Mouse (Mus musculus): ENCODE measurements at regions not wholly inside any gene's neighbourhood (a gene's known extent, or its start where the extent isn't known, plus 50 kb on each side); places are given as distances from the start of the nearest gene placed in this dataset.

GRCm38 (mm10) chr5:74775596-74775995 lies 72.9 kb upstream of the Lnx1 start:
- no peaks in the 10 kb centered on the region for H3K36me3 ChIP-seq (ENCODE audit: control insufficient read depth, insufficient read depth, low read length)
- no peaks in the 10 kb centered on the region for H3K79me2 ChIP-seq (ENCODE audit: control insufficient read depth, insufficient read depth, low read length)
- no peaks in the 10 kb centered on the region for H3K4me1 ChIP-seq (ENCODE audit: control insufficient read depth, insufficient read depth, low read length)
- H3K4me3 ChIP-seq (ENCODE audit: insufficient read depth, low read depth, low read length): no peak overlapping the region
- WGBS: 86% methylated on average over 3 of the region's 3 CpGs
- H3K9ac ChIP-seq (ENCODE audit: low read depth, low read length): no peak overlapping the region
- no peak for DNase-seq (ENCODE audit: extremely low read depth, low read depth, low spot score)
- 0 out of 2 replicates have a peak, but pooled peaks cover 2% of the 10 kb centered on the region for H3K27me3 ChIP-seq (ENCODE audit: control insufficient read depth, insufficient read depth, low read length)
- no peak overlapping the region for H3K27ac ChIP-seq (replicated peaks; ENCODE audit: insufficient read depth, low read depth, low read length)
- TF ChIP-seq POLR2A (IDR thresholded peaks at IDR 0.05; ENCODE audit: extremely low read depth, insufficient read depth, low read length): no peak
- TF ChIP-seq CTCF (IDR thresholded peaks at IDR 0.05; ENCODE audit: low read depth, low read length): no peak

- Histone ChIP-seq H3K79me2 (ENCODE audit: control insufficient read depth, insufficient read depth, low read length) (no peaks in the 10 kb centered on the region), H3K9ac (ENCODE audit: low read depth, low read length) (no peak overlapping the region), H3K4me1 (ENCODE audit: control insufficient read depth, insufficient read depth, low read length) (no peaks in the 10 kb centered on the region), H3K27ac (replicated peaks; ENCODE audit: insufficient read depth, low read depth, low read length) (no peak overlapping the region), H3K36me3 (ENCODE audit: control insufficient read depth, insufficient read depth, low read length) (no peaks in the 10 kb centered on the region), H3K27me3 (ENCODE audit: control insufficient read depth, insufficient read depth, low read length) (0 out of 2 replicates have a peak, but pooled peaks cover 2% of the 10 kb centered on the region), H3K4me3 (ENCODE audit: insufficient read depth, low read depth, low read length) (no peak overlapping the region)
- WGBS: 92% methylated on average over 14 of the region's 14 CpGs
- DNase-seq (ENCODE audit: extremely low read depth, low read depth, low spot score): no peak
- no peak for TF ChIP-seq CTCF (IDR thresholded peaks at IDR 0.05; ENCODE audit: low read depth, low read length)
- TF ChIP-seq POLR2A (IDR thresholded peaks at IDR 0.05; ENCODE audit: extremely low read depth, insufficient read depth, low read length): no peak
These were observed 71.1 kb upstream of the Lnx1 start for GRCm38 (mm10) chr5:74773558-74774429.

- Histone ChIP-seq H3K4me3 (ENCODE audit: insufficient read depth, low read depth, low read length) (no peak overlapping the region), H3K4me1 (ENCODE audit: control insufficient read depth, insufficient read depth, low read length) (no peaks in the 10 kb centered on the region), H3K27ac (replicated peaks; ENCODE audit: insufficient read depth, low read depth, low read length) (no peak overlapping the region), H3K27me3 (ENCODE audit: control insufficient read depth, insufficient read depth, low read length) (0 out of 2 replicates have a peak, but pooled peaks cover 2% of the 10 kb centered on the region), H3K79me2 (ENCODE audit: control insufficient read depth, insufficient read depth, low read length) (no peaks in the 10 kb centered on the region), H3K36me3 (ENCODE audit: control insufficient read depth, insufficient read depth, low read length) (no peaks in the 10 kb centered on the region), H3K9ac (ENCODE audit: low read depth, low read length) (no peak overlapping the region)
- DNase-seq (ENCODE audit: extremely low read depth, low read depth, low spot score): no peak
- whole genome bisulfite sequencing: 87% methylated on average over 7 of the region's 7 CpGs
- TF ChIP-seq CTCF (IDR thresholded peaks at IDR 0.05; ENCODE audit: low read depth, low read length): no peak
- TF ChIP-seq POLR2A (IDR thresholded peaks at IDR 0.05; ENCODE audit: extremely low read depth, insufficient read depth, low read length): no peak
These were observed 68.4 kb upstream of the Lnx1 start for GRCm38 (mm10) chr5:74771121-74771520.

- Histone ChIP-seq H3K79me2 (ENCODE audit: control insufficient read depth, insufficient read depth, low read length) (no peaks in the 10 kb centered on the region), H3K9ac (ENCODE audit: low read depth, low read length) (no peak overlapping the region), H3K4me1 (ENCODE audit: control insufficient read depth, insufficient read depth, low read length) (no peaks in the 10 kb centered on the region), H3K36me3 (ENCODE audit: control insufficient read depth, insufficient read depth, low read length) (no peaks in the 10 kb centered on the region), H3K4me3 (ENCODE audit: insufficient read depth, low read depth, low read length) (no peak overlapping the region), H3K27ac (replicated peaks; ENCODE audit: insufficient read depth, low read depth, low read length) (no peak overlapping the region), H3K27me3 (ENCODE audit: control insufficient read depth, insufficient read depth, low read length) (0 out of 2 replicates have a peak, but pooled peaks cover 2% of the 10 kb centered on the region)
- WGBS: 50% methylated on average over 5 of the region's 5 CpGs
- DNase-seq (ENCODE audit: extremely low read depth, low read depth, low spot score): no peak
- TF ChIP-seq CTCF (IDR thresholded peaks at IDR 0.05; ENCODE audit: low read depth, low read length) (no peak), POLR2A (IDR thresholded peaks at IDR 0.05; ENCODE audit: extremely low read depth, insufficient read depth, low read length) (no peak)
These were observed 66.3 kb upstream of the Lnx1 start for GRCm38 (mm10) chr5:74769023-74769422.

GRCm38 (mm10) chr5:74767993-74768392 lies 65.3 kb upstream of the Lnx1 start:
- Histone ChIP-seq H3K79me2 (ENCODE audit: control insufficient read depth, insufficient read depth, low read length) (no peaks in the 10 kb centered on the region), H3K36me3 (ENCODE audit: control insufficient read depth, insufficient read depth, low read length) (no peaks in the 10 kb centered on the region), H3K9ac (ENCODE audit: low read depth, low read length) (no peak overlapping the region), H3K4me3 (ENCODE audit: insufficient read depth, low read depth, low read length) (no peak overlapping the region), H3K27ac (replicated peaks; ENCODE audit: insufficient read depth, low read depth, low read length) (no peak overlapping the region), H3K27me3 (ENCODE audit: control insufficient read depth, insufficient read depth, low read length) (0 out of 2 replicates have a peak, but pooled peaks cover 2% of the 10 kb centered on the region), H3K4me1 (ENCODE audit: control insufficient read depth, insufficient read depth, low read length) (no peaks in the 10 kb centered on the region)
- no peak for DNase-seq (ENCODE audit: extremely low read depth, low read depth, low spot score)
- TF ChIP-seq CTCF (IDR thresholded peaks at IDR 0.05; ENCODE audit: low read depth, low read length) (no peak), POLR2A (IDR thresholded peaks at IDR 0.05; ENCODE audit: extremely low read depth, insufficient read depth, low read length) (no peak)
- WGBS: 83% methylated on average over 8 of the region's 8 CpGs

GRCm38 (mm10) chr5:74766211-74766610 lies 63.5 kb upstream of the Lnx1 start:
- H3K27ac ChIP-seq (replicated peaks; ENCODE audit: insufficient read depth, low read depth, low read length): no peak overlapping the region
- H3K4me1 ChIP-seq (ENCODE audit: control insufficient read depth, insufficient read depth, low read length): no peaks in the 10 kb centered on the region
- no peaks in the 10 kb centered on the region for H3K36me3 ChIP-seq (ENCODE audit: control insufficient read depth, insufficient read depth, low read length)
- no peaks in the 10 kb centered on the region for H3K27me3 ChIP-seq (ENCODE audit: control insufficient read depth, insufficient read depth, low read length)
- H3K9ac ChIP-seq (ENCODE audit: low read depth, low read length): no peak overlapping the region
- WGBS: 61% methylated on average over 8 of the region's 8 CpGs
- H3K79me2 ChIP-seq (ENCODE audit: control insufficient read depth, insufficient read depth, low read length): no peaks in the 10 kb centered on the region
- no peak overlapping the region for H3K4me3 ChIP-seq (ENCODE audit: insufficient read depth, low read depth, low read length)
- peak; percentile 32 for DNase-seq (ENCODE audit: extremely low read depth, low read depth, low spot score)
- TF ChIP-seq CTCF (IDR thresholded peaks at IDR 0.05; ENCODE audit: low read depth, low read length): no peak
- no peak for TF ChIP-seq POLR2A (IDR thresholded peaks at IDR 0.05; ENCODE audit: extremely low read depth, insufficient read depth, low read length)

Measured in liver, adult 2 months (tissue).